Mouse (Mus musculus) adipose tissue, adult 10 weeks (tissue): ENCODE results near the gene Btbd35f12. TPM values are rescaled to one million over a fixed set of nuclear protein-coding genes. Genes with fewer than 3 reads are reported as not detected.

Experiments used
- polyA plus RNA-seq: library from polyadenylated mRNA; stranded (reverse); fragments of 350-450 nt; fragmentation: Illumina TruSeq; extraction: RNeasy Lipid Tissue Mini Kit (QIAGEN cat#74804); gene quantifications from one replicate; pipeline ENCODE4 v1.2.3, GENCODE M21; 2014; ENCODE audit warnings: low read depth, low replicate concordance

The Btbd35f12 gene
- polyA plus RNA-seq: not detected

GRCm38 (mm10) chrX:33313079-33313478 is at the start of gene Btbd35f12:
Btbd35f12 (plus strand) TSS chrX:33313379.

Other genes starting within 250 kb of the Btbd35f12 start
- gene Spin2-ps6, start 78.5 kb upstream of the Btbd35f12 start, polyA plus RNA-seq: not detected